Mouse (Mus musculus) cerebellum, adult 2 months (tissue): ENCODE measurements around the gene Gm20605.

Experiments
- CTCF ChIP-seq: fragments of 200-500 bp; IDR thresholded peaks from 2 replicates; pipeline ENCODE4 v1.5.1; 2011; ENCODE audit warnings: low read depth, mild to moderate bottlenecking, control low read depth, low read length, moderate library complexity, borderline replicate concordance; ENCODE audit not compliant: insufficient read depth
- POLR2A ChIP-seq: fragments of 200-500 bp; IDR thresholded peaks from 2 replicates; pipeline ENCODE4 v1.6.1; 2011; ENCODE audit warnings: low read length, control low read depth, borderline replicate concordance; ENCODE audit not compliant: insufficient read depth

DNA sequence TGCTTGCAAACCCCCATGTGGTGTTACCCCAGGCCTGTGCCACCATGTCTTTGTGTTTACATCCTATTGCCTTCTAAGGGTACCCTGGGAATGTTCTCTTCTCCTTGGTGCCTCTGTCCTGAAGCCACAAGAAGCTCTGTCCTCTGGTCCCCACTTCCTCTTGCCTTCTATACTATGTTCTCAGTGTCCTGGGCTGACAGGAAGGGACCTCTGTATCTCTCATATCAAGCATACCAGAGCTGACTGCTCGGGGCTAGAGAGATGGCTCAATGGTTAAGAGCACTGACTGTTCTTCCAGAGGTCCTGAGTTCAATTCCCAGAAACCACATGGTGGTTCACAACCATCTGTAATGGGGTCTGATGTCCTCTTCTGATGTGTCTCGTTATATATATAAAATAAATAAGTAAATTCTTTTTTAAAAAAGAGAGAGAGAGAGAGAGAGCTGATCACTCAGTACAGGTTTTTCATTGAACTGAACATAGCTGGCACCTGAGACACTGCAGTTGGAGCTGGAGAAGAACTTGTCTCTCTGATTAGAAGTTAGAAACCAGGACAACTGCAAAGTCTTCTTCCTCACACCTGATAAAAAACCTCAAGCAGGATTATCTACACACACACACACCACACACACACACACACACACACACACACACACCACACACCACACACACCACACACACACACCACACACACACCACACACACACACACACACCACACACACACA lies 30.7 kb upstream of the Gm20605 start:
- TF ChIP-seq CTCF (no peak), POLR2A (no peak)
